Mouse (Mus musculus) thymus, postnatal 0 days (tissue): Measurements from ENCODE around the gene Ptgs1. TPM values are rescaled to one million over a fixed set of nuclear protein-coding genes. Genes with fewer than 3 reads are reported as not detected.

ENCODE experiments used
- DNase-seq: peaks from one replicate; pipeline ENCODE4 v3.0.0-alpha.2; 2015; ENCODE audit warnings: low spot score
- polyA plus RNA-seq: library from polyadenylated mRNA; unstranded; fragments of >200 nt; fragmentation: Nextera tagmentation; extraction: Ambion mirVana; gene quantifications from 2 replicates; pipeline ENCODE4 v1.2.1, GENCODE M21; 2015

Ptgs1 gene
- polyA plus RNA-seq, 1 experiment from 2014 or later, result 9.4 TPM

DNA sequence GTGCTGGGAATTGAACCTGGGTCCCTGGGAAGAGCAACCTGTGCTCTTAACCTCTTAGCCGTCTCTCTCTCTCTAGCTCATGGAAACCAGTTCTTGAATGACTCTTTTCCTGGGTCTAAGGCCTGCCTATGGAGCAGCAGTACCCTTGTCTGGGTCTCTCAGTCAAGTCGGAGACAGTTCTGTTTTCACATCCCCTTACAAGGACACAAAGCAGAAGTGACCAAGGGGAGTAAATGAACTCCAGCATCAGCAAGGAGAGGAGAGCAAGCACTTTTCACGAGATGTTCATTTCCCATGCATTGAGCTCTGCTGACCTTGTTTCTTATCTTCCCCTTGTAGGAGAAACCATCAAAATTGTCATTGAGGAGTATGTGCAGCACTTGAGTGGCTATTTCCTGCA, 14.5 kb downstream of the Ptgs1 start:
- no peak for DNase-seq

DNA sequence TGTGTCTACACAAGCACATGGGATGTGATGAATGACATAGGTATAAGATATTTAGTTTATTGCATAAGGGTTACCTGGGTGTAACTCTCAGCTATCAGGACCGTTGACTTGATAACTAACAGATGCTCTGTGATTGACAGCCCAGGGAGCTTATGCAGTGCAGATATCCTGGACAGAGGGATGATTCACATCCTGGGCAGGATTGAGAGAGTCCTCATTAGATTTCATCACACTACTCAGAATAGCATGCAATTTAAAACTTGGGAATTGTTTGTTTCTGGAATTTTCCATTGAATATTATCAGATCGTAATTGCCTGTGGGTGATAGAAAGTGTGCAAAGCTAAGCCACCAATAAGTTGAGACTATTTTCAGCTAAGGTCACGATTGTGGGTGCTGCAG, 17.7 kb downstream of the Ptgs1 start:
- no peak for DNase-seq

DNA sequence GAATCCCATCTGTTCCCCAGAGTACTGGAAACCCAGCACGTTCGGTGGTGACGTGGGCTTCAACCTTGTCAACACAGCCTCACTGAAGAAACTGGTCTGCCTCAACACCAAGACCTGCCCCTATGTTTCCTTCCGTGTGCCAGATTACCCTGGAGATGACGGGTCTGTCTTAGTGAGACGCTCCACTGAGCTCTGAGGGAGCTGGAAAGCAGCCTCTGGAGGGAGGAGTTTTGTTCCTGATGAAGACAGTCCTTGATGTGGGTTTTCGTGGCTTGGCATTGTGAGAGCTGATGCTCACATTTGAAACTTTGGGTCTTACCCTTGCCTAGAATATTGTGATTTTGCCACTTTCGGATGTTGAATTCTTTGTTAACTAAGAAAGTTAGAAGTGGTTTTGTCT, 20.9 kb downstream of the Ptgs1 start:
- no peak for DNase-seq

GRCm38 (mm10) chr2:36252505-36252904, 22.3 kb downstream of the Ptgs1 start:
- no peak for DNase-seq

DNA sequence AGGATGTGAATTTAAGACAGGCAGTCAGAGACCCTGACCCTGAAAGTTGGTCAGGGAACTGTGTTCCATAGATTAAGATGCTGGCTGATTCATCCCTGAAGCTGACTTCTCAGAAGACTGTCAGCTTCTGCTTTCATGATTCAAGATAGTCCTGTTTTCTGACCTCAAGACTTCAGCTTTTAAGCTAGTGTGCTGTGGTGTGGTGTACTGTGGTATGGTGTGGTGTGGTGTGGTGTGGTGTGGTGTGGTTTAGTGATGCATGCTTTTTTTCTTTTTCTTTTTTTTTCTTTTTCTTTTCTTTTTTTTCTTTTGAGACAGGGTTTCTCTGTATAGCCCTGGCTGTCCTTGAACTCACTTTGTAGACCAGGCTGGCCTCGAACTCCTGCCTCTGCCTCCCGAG, 24.2 kb downstream of the Ptgs1 start:
- no peak for DNase-seq

- no peak for DNase-seq
Measured at GRCm38 (mm10) chr2:36256931-36257330, 26.7 kb downstream of the Ptgs1 start.

DNA sequence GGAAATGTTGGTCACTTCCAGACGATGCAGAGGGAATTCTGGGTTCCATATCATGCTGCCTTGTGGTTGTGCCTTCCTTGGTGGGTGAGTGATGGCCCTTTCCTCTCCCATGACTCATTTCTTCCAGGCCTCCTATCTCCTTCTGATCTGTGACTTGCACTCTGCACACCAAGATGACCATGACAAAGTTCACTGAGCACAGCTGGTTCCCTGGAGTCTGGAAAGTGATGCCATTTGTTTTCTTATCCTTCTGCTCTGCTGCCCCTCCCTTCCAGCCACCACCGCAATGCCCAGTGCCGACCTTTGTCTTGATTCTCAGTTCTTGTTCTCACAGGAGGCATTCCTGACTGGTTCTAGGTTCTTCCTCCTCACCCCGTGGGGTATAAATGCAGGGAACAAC, 29.2 kb downstream of the Ptgs1 start:
- DNase-seq, result no peak

DNA sequence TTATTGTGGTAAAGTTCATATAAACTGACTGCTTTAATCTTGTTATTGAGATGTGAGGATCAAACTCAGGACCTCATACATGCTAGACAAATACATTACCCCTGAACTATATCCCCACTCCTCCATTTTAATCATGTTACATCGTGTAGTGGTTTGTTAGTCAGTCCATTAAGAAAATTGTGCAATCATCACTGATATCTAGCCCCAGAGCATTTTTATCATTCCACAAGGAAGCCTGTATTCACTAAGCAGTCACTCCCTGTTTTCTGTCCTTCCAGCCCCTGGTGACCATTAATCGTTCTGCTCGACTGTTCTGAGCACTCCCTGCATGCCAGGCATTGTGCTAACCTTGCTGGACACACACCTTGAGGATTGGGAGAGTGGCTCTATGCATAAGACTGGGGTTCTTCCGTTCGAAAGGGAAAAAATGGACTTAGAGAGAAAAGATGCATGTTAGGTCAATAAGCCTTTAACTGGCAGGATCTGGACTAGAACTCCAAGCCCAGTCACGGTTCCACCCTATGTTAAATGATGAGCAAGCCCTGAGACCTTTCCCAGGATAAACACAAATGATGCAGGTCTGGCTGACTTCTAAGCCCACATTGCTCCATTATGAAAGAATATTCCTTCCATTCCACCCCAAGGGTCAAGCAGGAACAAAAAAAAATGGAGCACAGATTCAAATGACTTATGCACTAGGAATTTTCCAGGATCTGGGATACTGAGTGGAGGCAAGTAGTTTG, 29.7 kb downstream of the Ptgs1 start:
- DNase-seq, result no peak

- no peak for DNase-seq
Measured at GRCm38 (mm10) chr2:36262025-36262424, 31.8 kb downstream of the Ptgs1 start.

DNA sequence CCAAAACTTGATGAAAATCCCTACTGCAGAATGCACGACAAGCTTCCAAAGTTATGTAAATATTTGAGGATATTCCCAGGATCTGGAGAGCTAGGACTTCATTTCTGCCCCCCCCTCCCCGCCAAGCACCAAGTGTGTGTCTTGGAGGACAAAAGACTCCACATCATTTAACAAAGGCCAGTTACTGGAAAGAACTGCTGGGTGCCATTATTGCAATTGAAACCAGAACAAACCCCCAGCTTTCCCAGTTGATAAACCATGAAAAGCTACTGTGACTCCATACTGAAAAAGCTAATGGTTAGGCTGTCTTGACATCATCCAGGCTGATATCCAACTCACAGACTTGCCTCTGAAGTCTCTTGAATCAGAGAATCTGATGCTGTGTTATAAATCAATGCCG, 39.2 kb downstream of the Ptgs1 start:
- DNase-seq, result no peak

DNA sequence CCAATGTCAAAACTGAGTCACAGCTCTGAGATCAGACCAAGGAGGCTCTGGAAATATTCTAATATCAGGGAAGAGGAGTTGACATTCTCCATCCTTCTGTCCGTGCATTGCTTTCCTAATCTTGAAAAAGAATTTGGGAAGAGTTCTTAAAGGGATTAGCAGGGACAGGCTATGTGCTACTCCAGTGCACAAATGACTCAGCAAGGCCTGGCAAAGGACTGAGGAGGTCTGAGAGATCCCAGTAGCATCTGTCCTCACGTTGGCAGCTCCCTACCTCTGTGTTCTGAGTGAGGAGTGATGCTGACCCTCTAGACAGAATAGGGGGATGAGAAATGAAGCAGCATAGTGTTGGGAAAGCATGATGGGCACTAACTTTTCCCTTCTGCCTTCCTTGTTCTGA, 40.0 kb downstream of the Ptgs1 start:
- DNase-seq, result no peak

- no peak for DNase-seq
Measured at GRCm38 (mm10) chr2:36271085-36271484, 40.9 kb downstream of the Ptgs1 start.

GRCm38 (mm10) chr2:36272288-36272950, 42.2 kb downstream of the Ptgs1 start:
- DNase-seq, result no peak

DNA sequence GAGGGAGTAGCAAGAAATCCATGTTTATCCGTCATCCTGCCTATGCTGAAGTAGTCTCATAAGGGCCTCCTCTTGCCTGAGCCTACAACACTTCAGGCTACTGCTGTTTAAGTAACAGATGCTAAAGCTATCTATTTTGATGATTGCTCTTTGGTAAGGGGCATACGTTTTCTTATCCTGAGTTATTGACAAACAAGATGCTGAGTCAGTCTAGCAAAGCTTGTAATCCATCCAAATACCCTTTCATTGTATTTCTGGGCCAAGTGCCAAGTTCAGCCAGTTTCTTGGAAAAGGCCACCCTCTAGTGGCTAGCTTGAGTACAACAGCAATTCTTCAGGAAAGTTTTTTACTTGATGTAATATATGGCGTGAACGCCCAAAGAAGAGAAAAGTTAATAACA, 46.2 kb downstream of the Ptgs1 start:
- peak; percentile 35 for DNase-seq

DNA sequence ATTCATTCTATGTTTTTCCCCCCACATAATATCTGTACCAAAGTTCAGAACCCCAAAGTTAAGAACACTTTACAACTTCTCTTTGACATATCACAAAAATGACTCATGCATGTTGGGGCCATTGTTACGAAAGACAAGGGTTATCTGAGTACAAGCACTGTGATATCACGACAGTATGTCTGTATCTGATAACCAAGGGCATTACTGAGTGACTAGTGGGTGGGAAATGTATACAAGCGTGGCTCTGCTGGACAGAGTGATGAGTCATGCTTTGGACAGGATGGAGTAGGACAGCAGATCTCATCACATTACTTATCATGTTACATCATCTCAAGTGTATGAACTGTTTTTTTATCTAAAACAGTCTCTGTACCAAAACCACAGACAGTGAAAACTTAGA, 48.5 kb downstream of the Ptgs1 start:
- no peak for DNase-seq

- no peak for DNase-seq
Measured at GRCm38 (mm10) chr2:36281138-36281537, 50.9 kb downstream of the Ptgs1 start.

- no peak for DNase-seq
Measured at GRCm38 (mm10) chr2:36282301-36282700, 52.1 kb downstream of the Ptgs1 start.

Other genes starting within 250 kb of the Ptgs1 start
- gene Ndufa8, start 181.0 kb upstream of the Ptgs1 start, polyA plus RNA-seq, result 261 and 272 TPM in 2 replicates
- gene Morn5, start 181.0 kb upstream of the Ptgs1 start, polyA plus RNA-seq, result 0.31 and 0.53 TPM in 2 replicates
- 0.27 and 0.64 TPM in 2 replicates for gene Lhx6, start 125.0 kb upstream of the Ptgs1 start, polyA plus RNA-seq
- gene Mrrf, start 94.0 kb upstream of the Ptgs1 start, polyA plus RNA-seq, result 19.7 and 23.0 TPM in 2 replicates
- 48.4 and 51.8 TPM in 2 replicates for gene Rbm18, start 93.7 kb upstream of the Ptgs1 start, polyA plus RNA-seq
- not detected in 2 replicates for gene Olfr338, start 143.1 kb downstream of the Ptgs1 start, polyA plus RNA-seq
- gene Olfr339, start 188.5 kb downstream of the Ptgs1 start, polyA plus RNA-seq, result not detected in 2 replicates
- not detected in 2 replicates for gene Olfr340, start 222.2 kb downstream of the Ptgs1 start, polyA plus RNA-seq